Mouse (Mus musculus): ENCODE data around the gene 6720489N17Rik.
"Not testable (repeated sequence)": the region's sequence is repeated elsewhere in the genome, so short reads cannot be mapped to it uniquely, and the experiment has no call there.

6720489N17Rik gene

DNA sequence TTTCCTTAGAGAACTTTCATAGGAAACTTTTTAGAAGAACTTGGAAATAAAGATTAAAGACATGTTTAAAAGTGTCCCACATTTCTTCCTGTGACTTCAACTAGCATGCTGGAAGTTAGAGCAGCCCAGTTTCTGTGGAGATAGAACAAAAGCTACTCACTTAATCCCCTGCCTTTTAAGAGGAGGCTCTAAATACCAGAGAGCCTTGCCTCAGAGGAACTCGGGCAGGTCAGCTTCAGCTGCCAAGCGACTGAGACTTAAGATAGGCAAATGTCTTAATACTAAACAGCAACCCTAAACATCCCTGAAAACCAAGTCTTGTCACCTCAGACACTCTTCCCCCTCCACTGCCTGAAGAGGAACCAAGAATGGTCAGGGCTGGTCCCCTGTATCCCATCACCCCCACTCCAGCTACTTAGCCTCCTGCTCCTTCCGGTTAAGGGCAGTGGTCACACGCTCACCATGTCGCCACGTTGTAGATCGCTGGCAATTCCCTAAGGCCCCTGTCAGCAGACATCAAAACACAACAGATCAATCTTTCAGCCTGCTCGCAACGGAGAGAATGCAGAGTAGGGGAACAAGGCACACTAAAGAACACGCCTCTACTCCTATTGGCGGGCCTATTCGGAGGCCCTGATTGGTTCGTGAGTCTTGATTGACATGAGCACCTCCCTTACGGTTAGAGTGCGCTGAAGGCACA is at the start of gene 6720489N17Rik:
Gene 6720489N17Rik, minus strand, starts transcription at position 606 of the 700 bp plus-strand sequence.
- DNase-seq = peak; percentile 81

DNA sequence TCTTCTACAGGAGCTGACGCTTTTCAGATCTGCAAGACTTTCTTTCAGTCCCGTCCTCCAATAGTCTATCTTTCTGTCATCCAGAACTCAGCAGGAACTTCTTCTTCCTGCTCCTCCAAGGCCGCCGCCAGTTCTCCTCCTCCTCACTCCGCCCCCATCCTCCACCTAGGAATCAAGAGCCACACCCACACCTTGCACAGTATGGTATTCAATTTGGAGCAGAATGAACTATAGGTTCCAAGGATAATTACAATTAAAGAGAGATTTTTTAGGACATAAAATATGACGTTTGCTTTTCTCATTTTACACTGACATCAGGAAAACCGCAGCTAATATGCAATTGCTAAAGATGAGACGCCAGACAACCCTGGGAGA is 29.4 kb upstream of the 6720489N17Rik start:
- no peak for DNase-seq

DNA sequence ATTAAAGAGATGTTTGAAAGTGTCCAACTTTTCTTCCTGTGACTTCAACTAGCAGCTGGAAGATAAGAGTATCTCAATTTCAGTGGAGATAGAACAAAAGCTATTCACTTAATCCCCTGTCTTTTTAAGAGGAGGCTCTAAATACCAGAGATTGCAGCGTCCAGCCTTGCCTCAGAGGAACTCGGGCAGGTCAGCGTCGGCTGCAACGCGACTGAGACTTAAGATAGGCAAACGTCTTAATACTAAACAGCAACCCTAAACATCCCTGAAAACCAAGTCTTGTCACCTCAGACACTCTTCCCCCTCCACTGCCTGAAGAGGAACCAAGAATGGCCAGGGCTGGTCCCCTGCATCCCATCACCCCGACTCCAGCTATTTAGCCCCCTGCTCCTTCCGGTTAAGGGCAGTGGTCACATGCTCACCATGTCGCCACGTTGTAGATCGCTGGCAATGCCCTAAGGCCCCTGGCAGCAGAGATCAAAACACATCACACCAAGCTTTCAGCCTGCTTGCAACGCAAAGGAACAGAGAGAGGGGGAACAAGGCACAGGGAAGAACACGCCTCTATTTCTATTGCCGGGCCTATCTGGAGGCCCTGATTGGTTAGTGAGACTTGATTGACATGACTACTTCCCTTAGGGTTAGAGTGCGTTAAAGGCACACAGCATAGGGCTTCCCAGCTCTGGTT is 28.8 kb upstream of the 6720489N17Rik start:
- DNase-seq = peak; percentile 77

DNA sequence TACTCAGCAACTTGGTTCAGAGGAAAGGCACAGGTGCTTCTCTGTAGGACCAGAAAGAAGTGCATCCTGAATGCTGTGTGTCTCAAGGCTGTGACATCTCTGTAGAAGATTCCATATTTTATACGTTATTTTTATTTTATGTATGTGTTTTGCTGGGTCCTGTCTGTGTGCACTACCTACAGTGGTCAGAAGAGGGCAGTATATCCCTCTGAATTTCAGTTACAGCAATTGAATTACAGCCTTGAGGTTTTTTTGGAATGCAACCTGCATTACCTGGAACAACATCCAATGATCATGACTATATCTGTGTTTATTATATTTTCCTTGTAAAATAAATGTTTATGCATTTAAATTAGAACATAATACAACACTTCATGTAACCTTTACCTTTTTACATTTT is 3.1 kb upstream of the 6720489N17Rik start:
- peak; percentile 46 for DNase-seq

DNA sequence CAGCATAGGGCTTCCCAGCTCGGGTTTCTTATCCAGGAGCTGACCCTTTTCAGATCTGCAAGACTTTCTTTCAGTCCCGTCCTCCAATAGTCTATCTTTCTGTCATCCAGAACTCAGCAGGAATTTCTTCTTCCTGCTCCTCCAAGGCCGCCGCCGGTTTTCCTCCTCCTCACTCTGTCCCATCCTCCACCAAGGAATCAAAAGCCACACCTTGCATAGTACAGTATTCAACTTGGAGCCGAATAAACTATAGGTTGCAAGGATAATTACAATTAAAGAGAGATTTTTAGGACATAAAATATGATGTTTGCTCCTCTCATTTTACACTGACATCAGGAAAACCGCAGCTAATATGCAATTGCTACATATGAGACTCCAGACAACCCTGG is 289 bp upstream of the 6720489N17Rik start:
- DNase-seq = not testable (repeated sequence)

DNA sequence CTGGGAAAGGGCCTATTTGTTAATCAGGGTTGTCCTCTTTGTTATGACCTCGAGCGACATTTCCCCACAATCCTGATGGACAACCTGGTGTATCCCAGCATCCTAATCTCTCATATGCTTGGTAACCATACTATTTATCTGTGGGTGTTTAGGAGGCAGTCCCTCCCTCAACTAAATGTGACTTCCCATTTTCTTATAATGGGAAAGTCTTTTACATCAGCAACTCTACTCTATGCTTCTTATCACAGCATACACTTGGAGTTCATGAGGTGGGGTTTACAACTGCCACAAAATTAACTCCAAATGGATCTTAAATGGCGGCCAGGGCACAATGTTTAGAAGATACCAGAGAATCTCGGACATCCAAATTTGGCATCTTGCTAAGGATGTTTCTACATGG is 6.5 kb downstream of the 6720489N17Rik start:
- DNase-seq = not testable (repeated sequence)

DNA sequence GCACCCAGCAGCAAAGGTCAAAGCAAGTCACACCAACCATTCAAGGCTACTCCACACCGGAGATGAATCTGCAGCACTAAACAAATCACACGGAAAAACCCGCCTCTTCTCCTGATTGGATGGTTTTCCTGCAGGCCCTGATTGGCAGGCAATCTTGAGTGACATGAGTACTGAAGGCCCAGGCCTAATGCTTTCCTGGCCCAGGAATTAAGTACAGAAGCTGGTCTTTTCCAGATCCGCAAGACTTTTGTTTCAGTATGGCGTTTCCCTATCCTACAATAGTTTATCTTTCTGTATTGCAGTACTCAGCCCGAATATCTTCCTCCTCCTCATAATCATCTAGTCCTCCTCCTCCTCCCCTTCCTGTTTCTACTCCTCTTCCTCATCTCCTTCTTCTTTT is 52.9 kb downstream of the 6720489N17Rik start, which contains the start of gene Zfp934:
Gene Zfp934, minus strand, starts transcription at position 101 of the 400 bp plus-strand sequence.
- DNase-seq = not testable (repeated sequence)

DNA sequence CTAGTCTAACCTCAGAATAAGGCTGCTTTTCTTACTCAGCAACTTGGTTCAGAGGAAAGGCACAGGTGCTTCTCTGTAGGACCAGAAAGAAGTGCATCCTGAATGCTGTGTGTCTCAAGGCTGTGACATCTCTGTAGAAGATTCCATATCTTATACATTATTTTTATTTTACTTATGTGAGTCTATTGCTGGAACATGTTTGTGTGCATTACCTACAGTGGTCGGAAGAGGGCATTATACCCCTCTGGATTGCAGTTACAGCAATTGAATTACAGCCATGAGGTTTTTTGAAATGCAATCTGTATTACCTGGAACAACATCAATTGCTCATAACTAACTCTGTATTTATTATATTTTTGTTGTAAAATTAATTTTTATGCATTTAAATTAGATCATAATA is 62.3 kb downstream of the 6720489N17Rik start:
- peak; percentile 18 for DNase-seq

DNA sequence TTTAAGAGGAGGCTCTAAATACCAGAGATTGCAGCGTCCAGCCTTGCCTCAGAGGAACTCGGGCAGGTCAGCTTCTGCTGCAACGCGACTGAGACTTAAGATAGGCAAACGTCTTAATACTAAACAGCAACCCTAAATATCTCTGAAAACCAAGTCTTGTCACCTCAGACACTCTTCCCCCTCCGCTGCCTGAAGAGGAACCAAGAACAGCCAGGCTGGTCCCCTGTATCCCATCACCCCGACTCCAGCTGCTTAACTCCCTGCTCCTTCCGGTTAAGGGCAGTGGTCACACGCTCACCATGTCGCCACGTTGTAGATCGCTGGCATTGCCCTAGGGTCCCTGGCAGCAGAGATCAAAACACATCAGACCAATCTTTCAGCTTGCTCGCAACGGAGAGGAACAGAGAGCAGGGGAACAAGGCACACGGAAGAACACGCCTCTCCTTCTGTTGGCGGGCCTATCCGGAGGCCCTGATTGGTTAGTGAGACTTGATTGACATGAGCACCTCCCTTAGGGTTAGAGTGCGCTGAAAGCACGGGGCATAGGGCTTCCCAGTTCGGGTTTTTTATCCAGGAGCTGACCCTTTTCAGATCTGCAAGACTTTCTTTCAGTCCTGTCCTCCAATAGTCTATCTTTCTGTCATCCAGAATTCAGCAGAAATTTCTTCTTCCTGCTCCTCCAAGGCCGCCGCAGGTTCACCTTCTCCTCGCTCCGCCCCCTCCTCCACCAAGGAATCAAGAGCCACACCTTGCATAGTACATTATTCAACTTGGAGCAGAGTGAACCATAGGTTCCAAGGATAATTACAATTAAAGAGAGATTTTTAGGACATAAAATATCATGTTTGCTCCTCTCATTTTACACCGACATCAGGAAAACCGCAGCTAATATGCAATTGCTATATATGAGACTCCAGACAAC is 65.5 kb downstream of the 6720489N17Rik start, which contains the start of gene Zfp935:
Gene Zfp935, minus strand, starts transcription at position 323 of the 922 bp plus-strand sequence.
- peak; percentile 69 for DNase-seq
